Mouse (Mus musculus) R1 (cell line): ENCODE data around the gene Chpf2.

Experiments used
- DNase-seq: peaks from one replicate; pipeline ENCODE4 v3.0.0-alpha.2; 2018; ENCODE audit warnings: low read depth, low spot score

Chpf2 gene

GRCm38 (mm10) chr5:24591268-24591721, 4.8 kb downstream of the Chpf2 start:
- no peak for DNase-seq

- no peak for DNase-seq
Measured at GRCm38 (mm10) chr5:24591796-24592470, 5.4 kb downstream of the Chpf2 start.

DNA sequence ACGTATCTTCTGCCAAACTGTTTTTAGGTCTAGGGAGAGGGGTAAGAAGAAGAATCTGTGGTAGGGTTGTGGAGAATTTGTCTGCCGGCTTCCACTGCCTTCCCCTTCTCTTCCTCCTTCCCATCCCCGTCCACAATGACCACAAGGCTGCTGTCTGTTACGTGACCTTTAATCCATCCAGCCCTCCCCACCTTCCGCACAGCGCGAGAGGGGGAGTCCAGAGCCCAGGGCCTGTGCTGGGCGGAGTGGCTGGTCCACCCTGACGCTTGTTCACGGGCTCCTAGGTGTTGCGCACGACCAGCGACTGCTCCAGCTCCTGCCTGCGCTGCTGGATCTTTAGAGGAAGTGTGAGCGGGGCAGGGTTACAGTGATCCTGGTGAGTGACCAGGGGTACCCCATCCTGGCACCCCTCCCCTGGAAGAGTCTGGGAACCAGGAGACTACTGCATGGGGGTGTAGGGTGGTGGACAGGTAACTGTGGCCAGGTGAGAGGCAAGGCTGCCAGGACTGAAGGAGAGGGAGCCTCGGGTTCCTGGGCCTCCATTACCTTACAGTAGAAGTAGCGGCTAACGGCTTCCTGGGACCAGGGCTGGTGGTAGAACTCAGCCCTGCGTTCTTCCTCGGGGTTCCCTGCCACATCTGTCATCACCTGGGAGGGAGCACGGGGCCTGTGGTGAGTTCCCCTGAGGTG, 6.1 kb downstream of the Chpf2 start:
- no peak for DNase-seq

- DNase-seq, result no peak
Measured at GRCm38 (mm10) chr5:24593230-24593629, 6.7 kb downstream of the Chpf2 start.

DNA sequence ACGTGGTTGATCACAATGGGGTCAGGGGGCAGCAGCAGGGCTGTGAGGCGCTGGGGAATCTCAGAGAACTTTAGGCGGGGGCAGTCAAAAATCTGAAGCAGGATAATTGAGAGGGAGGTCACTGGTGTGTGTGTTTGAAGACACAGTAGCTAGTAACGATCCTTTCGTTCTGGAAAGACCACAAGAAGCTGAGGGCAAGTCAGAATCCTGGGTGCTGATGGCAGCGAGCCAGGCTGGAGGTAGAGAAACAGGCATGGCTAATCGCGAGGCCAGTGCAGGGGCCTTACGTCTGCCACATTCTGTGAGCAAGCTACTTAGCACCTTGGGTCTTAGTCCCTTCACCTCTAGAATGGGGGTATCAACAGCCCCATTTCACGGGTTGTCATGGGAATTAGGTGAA, 7.4 kb downstream of the Chpf2 start:
- no peak for DNase-seq

- DNase-seq, result no peak
Measured at GRCm38 (mm10) chr5:24594346-24594745, 7.8 kb downstream of the Chpf2 start.

- no peak for DNase-seq
Measured at GRCm38 (mm10) chr5:24595261-24595660, 8.7 kb downstream of the Chpf2 start.

GRCm38 (mm10) chr5:24595786-24596380, 9.3 kb downstream of the Chpf2 start:
- DNase-seq, result peak; percentile 49

GRCm38 (mm10) chr5:24596519-24597171, 10.1 kb downstream of the Chpf2 start:
- DNase-seq, result peak; percentile 48

DNA sequence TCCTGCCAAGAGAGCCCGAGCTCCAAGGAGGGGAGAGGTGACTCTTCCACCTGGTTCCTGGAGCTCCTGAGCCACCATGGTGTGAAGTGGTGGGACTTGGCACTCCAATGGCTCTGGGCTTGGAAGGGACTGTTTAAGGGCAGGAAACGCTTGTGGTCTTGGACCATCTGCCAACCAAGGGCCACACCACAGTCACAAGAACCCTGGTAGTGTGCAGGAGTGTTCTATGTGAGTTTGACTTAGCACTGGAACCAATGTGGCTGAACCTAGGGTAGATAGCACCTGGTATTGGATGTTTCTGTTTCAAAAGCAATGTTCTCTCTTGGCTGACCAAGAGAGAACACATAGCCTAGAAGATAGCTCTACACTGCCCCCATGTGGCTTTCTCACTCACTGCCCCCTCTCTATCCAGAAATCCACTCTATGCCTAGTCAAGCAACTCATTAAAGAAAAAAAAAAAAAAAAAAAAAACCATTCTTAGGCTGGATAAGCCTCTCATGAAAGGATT, 10.7 kb downstream of the Chpf2 start:
- DNase-seq, result peak; percentile 86

DNA sequence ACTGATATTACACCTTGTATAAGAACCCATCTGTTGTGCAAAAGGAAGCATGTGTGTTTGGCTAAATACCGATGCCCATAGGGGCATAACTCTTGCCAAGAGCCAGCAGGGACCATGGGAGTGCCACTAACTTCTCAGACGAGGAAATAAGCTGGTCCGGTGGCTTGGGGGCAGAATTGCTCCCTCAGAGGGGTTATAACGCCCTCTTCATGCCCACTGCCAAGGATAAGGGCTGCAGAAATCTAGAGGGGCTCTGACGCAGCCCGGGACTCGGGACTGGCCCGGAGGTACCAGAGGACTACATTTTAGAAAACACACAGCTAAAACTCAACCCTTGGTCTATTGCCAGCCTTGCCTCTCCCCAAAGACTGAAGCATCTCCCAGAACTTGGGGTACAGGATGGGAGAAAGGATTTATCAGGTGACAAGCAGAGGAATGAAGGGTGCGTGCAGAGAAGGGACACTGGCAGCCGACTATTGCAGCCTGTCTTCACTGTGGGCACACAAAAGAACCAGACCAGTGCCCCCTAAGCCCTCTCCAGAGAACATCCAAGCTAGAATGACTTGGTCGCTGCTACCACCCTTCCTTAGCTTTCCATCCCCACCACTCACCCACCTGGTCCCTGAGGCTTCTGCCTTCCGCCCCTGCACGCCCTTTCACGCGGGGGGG, 11.5 kb downstream of the Chpf2 start:
- DNase-seq, result no peak

GRCm38 (mm10) chr5:24598570-24599006, 12.0 kb downstream of the Chpf2 start:
- peak; percentile 72 for DNase-seq

DNA sequence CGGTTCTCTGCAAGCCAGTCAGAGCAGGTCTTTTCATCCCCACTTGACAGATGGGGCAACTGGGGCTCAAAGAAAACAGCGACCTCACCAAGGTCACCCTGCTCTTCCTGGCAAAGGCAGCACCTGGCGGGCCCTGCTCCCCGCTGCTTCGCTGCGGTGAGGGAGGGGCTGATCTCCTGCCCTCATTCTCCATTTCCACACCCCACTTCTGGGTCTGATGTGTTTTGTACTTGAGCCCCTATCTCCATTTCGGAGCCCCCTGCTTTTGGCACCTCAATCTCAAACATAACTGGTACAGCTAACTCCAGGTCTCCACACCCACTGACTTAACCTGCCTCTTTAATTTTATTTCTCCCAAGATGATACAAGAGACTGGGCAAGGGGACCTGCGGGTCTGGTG, 12.6 kb downstream of the Chpf2 start:
- no peak for DNase-seq

GRCm38 (mm10) chr5:24600236-24600635, 13.7 kb downstream of the Chpf2 start:
- DNase-seq, result no peak

- DNase-seq, result no peak
Measured at GRCm38 (mm10) chr5:24601071-24601835, 14.7 kb downstream of the Chpf2 start.

GRCm38 (mm10) chr5:24601911-24602750, 15.6 kb downstream of the Chpf2 start:
- peak; percentile 70 for DNase-seq

DNA sequence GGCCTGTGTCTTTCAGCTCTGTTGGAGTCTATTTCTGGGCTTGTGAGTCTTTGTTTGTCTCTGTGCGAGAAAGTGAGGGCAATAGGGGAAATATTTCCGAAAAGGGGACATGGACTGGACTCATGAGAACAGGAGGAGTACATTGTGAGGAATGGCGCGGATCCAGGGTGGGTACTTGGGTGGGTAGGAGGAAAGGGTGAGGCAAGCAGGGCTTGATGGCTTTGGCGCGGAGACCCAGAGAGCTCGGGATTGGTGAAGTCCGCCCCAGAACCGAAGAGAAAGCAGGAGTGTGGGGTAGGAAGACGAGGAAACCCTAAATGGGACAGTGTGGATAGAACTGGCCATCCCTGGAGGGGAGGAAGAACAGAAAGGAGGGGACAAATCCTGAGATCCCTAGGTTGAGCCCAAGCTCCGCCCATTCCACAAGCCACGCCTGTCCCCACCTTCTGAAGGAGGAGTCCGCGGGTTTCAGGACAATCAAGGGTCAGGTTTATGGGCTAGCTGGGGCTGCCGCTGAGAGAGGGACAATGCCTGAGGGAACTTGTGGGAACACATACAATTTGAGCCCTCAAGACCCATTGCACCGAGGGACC, 16.3 kb downstream of the Chpf2 start:
- peak; percentile 85 for DNase-seq

DNA sequence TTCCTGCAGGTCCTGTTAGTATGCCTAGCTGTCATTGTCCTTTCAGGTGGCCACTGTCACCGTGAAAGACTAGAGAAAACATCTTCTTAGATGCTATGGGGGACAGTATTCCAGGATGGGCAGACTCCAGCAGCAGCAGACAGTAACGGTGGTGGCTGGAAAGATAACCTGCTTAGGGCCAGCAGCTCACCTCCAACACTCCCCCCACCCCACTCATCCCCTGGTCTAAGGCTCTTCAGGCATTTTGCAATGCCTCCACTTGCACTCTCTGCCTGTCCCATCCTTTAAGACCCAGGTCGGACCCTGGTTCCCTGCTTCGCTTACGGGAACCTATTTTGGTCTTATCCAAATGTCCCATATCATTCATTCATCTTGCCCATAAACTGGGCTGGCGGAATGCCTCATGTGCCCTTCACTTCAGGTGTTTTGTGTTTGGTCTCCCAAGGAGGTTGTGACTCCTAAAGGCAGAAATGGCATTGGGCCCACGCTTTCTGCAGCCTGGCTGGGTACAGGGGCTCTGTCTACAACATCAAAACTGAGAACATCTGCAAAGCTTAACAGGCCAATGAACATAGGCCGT, 17.0 kb downstream of the Chpf2 start:
- no peak for DNase-seq

DNA sequence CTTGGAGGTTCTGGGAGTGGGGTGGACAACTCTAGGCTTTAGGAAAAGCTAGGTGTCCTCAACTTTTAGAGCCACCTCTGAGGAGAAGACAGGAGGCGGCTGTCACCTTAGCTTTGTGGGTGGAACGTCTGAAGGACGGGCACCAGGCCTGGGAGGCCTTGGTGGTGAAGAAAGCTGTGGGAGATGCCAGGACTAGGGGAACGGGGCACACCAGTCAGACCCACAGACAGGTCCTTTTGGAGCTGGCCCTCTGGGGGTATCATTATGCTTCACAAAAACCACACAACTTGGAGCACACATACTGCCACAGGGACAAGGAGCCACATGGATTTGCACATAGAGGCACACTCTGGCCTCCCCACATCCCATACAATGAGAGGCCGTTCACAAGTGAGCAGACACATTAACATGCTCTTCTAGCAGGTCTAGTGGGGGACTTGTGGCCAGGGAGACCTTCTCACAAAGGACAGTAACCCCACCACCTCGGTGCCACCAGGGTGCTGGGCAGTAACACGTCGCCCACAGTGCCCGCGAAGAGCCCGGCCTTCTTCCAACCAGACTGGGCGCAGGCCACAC, 17.6 kb downstream of the Chpf2 start:
- no peak for DNase-seq
